Mouse (Mus musculus): Measurements from ENCODE around the gene Fbxo45. TPM values are rescaled to one million over a fixed set of nuclear protein-coding genes. Genes with fewer than 3 reads are reported as not detected.

Gene Fbxo45
- 2.7 and 4.0 TPM in 2 replicates for polyA plus RNA-seq (2012; rRNA removed)
- 5.1 and 6.6 TPM in 2 replicates for polyA plus RNA-seq (2014; fragmentation: Nextera tagmentation; extraction: Ambion mirVana)

GRCm38 (mm10) chr16:32246952-32247370 lies at the start of gene Fbxo45, which contains the start of gene Wdr53:
Fbxo45 (minus strand) TSS chr16:32247158.
Wdr53 (plus strand) TSS chr16:32247227.
- Histone ChIP-seq H3K36me3 (replicated peaks; ENCODE audit: control insufficient read depth, insufficient read depth, low read depth) (peaks cover 5% of the 10 kb centered on the region), H3K4me3 (ENCODE audit: insufficient read depth in 1 of 2, low read depth in 2 of 2, low read length in 2 of 2) (peak within 1 kb of the TSS; percentile 91 to 97), H3K9me3 (ENCODE audit: control insufficient read depth, low read length) (no peaks in the 10 kb centered on the region), H3K4me1 (replicated peaks; ENCODE audit: control insufficient read depth in 2 of 2, insufficient read depth in 2 of 2, low read length in 1 of 2) (peaks cover 14 to 17% of the 10 kb centered on the region in 2 experiments), H3K9ac (replicated peaks) (peak within 1 kb of the TSS; percentile 94), H3K27me3 (ENCODE audit: control insufficient read depth, insufficient read depth, low read length) (no peaks in the 10 kb centered on the region), H3K27ac (peak within 1 kb of the TSS; percentile 82), H3K4me2 (ENCODE audit: low read depth) (peak within 1 kb of the TSS; percentile 88)
- TF ChIP-seq EP300 (IDR thresholded peaks at IDR 0.05; ENCODE audit: low read depth): no peak
- TF ChIP-seq CTCF (IDR thresholded peaks at IDR 0.05; ENCODE audit: low read depth): no peak
- under 1% methylated on average over 48 of the region's 48 CpGs for WGBS (ENCODE audit: insufficient replicate concordance)
- ATAC-seq (ENCODE audit: insufficient read depth) (peak; percentile 96), DNase-seq (ENCODE audit: low read depth in 3 of 3, low spot score in 3 of 3) (peak; percentile 95)

- 88% methylated on average over 4 of the region's 4 CpGs for WGBS (ENCODE audit: insufficient replicate concordance)
- H3K4me2 ChIP-seq (ENCODE audit: low read depth): no peak overlapping the region
- no peak overlapping the region for H3K27ac ChIP-seq
- ATAC-seq (ENCODE audit: insufficient read depth): no peak
- no peaks in the 10 kb centered on the region for H3K27me3 ChIP-seq (ENCODE audit: control insufficient read depth, insufficient read depth, low read length)
- H3K4me1 ChIP-seq (replicated peaks; ENCODE audit: control insufficient read depth in 2 of 2, insufficient read depth in 2 of 2, low read length in 1 of 2): no peaks in the 10 kb centered on the region
- no peaks in the 10 kb centered on the region for H3K9me3 ChIP-seq (ENCODE audit: control insufficient read depth, low read length)
- TF ChIP-seq EP300 (IDR thresholded peaks at IDR 0.05; ENCODE audit: low read depth) (no peak), CTCF (IDR thresholded peaks at IDR 0.05; ENCODE audit: low read depth) (no peak)
- H3K9ac ChIP-seq (replicated peaks): no peak overlapping the region
- H3K36me3 ChIP-seq (replicated peaks; ENCODE audit: control insufficient read depth, insufficient read depth, low read depth): peaks cover 51% of the 10 kb centered on the region
- H3K4me3 ChIP-seq (ENCODE audit: insufficient read depth in 1 of 2, low read depth in 2 of 2, low read length in 2 of 2): no peak overlapping the region
- DNase-seq (ENCODE audit: low read depth in 3 of 3, low spot score in 3 of 3): no peak
Measured at GRCm38 (mm10) chr16:32291821-32292220, 44.9 kb upstream of the Fbxo45 start.

GRCm38 (mm10) chr16:32282608-32283007 lies 35.6 kb upstream of the Fbxo45 start:
- H3K36me3 ChIP-seq (replicated peaks; ENCODE audit: control insufficient read depth, insufficient read depth, low read depth): peaks cover 56% of the 10 kb centered on the region

GRCm38 (mm10) chr16:32280211-32280610 lies 33.3 kb upstream of the Fbxo45 start:
- 91% methylated on average over 8 of the region's 8 CpGs for WGBS (ENCODE audit: insufficient replicate concordance)
- Histone ChIP-seq H3K9me3 (ENCODE audit: control insufficient read depth, low read length) (no peaks in the 10 kb centered on the region), H3K4me1 (replicated peaks; ENCODE audit: control insufficient read depth in 2 of 2, insufficient read depth in 2 of 2, low read length in 1 of 2) (peaks cover 12 to 15% of the 10 kb centered on the region in 2 experiments), H3K27ac (no peak overlapping the region), H3K36me3 (replicated peaks; ENCODE audit: control insufficient read depth, insufficient read depth, low read depth) (peaks cover 36% of the 10 kb centered on the region), H3K4me3 (ENCODE audit: insufficient read depth in 1 of 2, low read depth in 2 of 2, low read length in 2 of 2) (peak overlapping the region in 1 of 2 experiments; percentile 97; a peak in 2 of 4 replicates), H3K9ac (replicated peaks) (no peak overlapping the region), H3K27me3 (ENCODE audit: control insufficient read depth, insufficient read depth, low read length) (no peaks in the 10 kb centered on the region), H3K4me2 (ENCODE audit: low read depth) (peak overlapping the region; percentile 91)
- ATAC-seq (ENCODE audit: insufficient read depth): no peak
- no peak for DNase-seq (ENCODE audit: low read depth in 3 of 3, low spot score in 3 of 3)
- TF ChIP-seq CTCF (IDR thresholded peaks at IDR 0.05; ENCODE audit: low read depth) (no peak), EP300 (IDR thresholded peaks at IDR 0.05; ENCODE audit: low read depth) (no peak)

More at GRCm38 (mm10) chr16:32282608-32283007, 35.6 kb upstream of the Fbxo45 start:
- TF ChIP-seq CTCF (IDR thresholded peaks at IDR 0.05; ENCODE audit: low read depth): no peak
- TF ChIP-seq EP300 (IDR thresholded peaks at IDR 0.05; ENCODE audit: low read depth): no peak
- Histone ChIP-seq H3K4me1 (replicated peaks; ENCODE audit: control insufficient read depth in 2 of 2, insufficient read depth in 2 of 2, low read length in 1 of 2) (peaks cover 7 to 9% of the 10 kb centered on the region in 2 experiments; a peak in 3 of 4 replicates), H3K9me3 (ENCODE audit: control insufficient read depth, low read length) (no peaks in the 10 kb centered on the region), H3K27ac (no peak overlapping the region), H3K9ac (replicated peaks) (no peak overlapping the region), H3K4me2 (ENCODE audit: low read depth) (no peak overlapping the region), H3K4me3 (ENCODE audit: insufficient read depth in 1 of 2, low read depth in 2 of 2, low read length in 2 of 2) (no peak overlapping the region), H3K27me3 (ENCODE audit: control insufficient read depth, insufficient read depth, low read length) (no peaks in the 10 kb centered on the region)
- ATAC-seq (ENCODE audit: insufficient read depth) (no peak), DNase-seq (ENCODE audit: low read depth in 3 of 3, low spot score in 3 of 3) (no peak)

GRCm38 (mm10) chr16:32278396-32278795 lies 31.4 kb upstream of the Fbxo45 start:
- ATAC-seq (ENCODE audit: insufficient read depth) (no peak), DNase-seq (ENCODE audit: low read depth in 3 of 3, low spot score in 3 of 3) (no peak)
- H3K27ac ChIP-seq: peak overlapping the region; percentile 94
- H3K4me1 ChIP-seq (replicated peaks; ENCODE audit: control insufficient read depth in 2 of 2, insufficient read depth in 2 of 2, low read length in 1 of 2): peaks cover 9 to 15% of the 10 kb centered on the region in 2 experiments
- peak overlapping the region; percentile 91 for H3K4me2 ChIP-seq (ENCODE audit: low read depth)
- peaks cover 20% of the 10 kb centered on the region for H3K36me3 ChIP-seq (replicated peaks; ENCODE audit: control insufficient read depth, insufficient read depth, low read depth)
- WGBS (ENCODE audit: insufficient replicate concordance): 24% methylated on average over 7 of the region's 7 CpGs
- no peaks in the 10 kb centered on the region for H3K9me3 ChIP-seq (ENCODE audit: control insufficient read depth, low read length)
- peak overlapping the region; percentile 97 for H3K9ac ChIP-seq (replicated peaks)
- H3K4me3 ChIP-seq (ENCODE audit: insufficient read depth in 1 of 2, low read depth in 2 of 2, low read length in 2 of 2): peak overlapping the region; percentile 97 to 98
- no peaks in the 10 kb centered on the region for H3K27me3 ChIP-seq (ENCODE audit: control insufficient read depth, insufficient read depth, low read length)
- no peak for TF ChIP-seq EP300 (IDR thresholded peaks at IDR 0.05; ENCODE audit: low read depth)
- no peak for TF ChIP-seq CTCF (IDR thresholded peaks at IDR 0.05; ENCODE audit: low read depth)

All from liver, embryonic 14.5 days (tissue).